Comparison of ENCODE assay signal across 17 mouse cellular contexts in the genomic region with DNA sequence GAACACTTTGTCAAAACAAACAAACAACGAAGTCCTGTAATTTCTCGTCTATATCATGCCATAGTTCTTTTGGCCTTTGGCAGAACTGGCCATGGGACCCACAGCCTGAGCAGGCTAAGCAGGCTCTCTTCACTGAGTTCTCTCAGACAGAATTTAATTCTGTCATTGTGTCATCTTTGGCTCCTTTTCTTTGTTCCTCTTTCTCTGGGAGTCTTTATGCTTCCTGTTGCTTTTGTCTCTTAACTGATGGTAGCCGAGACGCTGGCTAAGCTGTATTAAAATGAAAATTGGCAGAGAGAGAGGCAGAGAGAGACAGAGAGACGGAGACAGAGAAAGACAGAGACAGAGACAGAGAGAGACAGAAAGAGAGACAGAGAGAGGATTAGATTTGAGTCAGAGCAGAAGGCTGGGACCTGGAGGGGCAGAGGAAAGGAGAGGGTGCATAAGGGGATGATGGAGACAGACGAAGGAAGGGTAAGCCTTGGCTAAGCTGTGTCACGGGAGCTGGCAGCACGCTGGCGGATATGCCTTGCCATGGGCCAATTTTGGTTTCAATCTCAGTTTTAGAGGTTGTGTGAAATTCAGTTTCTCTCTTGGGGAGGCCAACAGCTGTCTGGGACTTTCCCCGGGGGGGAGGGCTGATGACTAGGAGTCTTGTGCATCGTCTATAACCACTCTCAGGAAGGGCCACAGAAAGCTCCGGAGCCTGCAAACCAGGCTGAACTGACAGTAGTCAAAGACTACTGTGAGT. TPM values are rescaled to one million over a fixed set of nuclear protein-coding genes. Genes with fewer than 3 reads are reported as not detected.
A peak's percentile ranks its signal among the peaks of the same experiment; 100 is the strongest.
DNase-seq lines count a peak whose midpoint lies in the region; ATAC-seq and TF ChIP-seq lines count a peak whose summit lies in the region.
"Had no signal": no experiment of that assay in that cellular context is flagged by ENCODE, and none has a peak within 500 bp of the region (broad histone marks: within the 10 kb centered on the region; RNA-seq: fewer than 3 reads in every experiment).

No protein-coding gene starts in this region.

- no peaks in the 10 kb centered on the region for H3K9me3 ChIP-seq in forebrain, embryonic 13.5 days (replicated peaks)
- H3K9me3 ChIP-seq in forebrain, embryonic 10.5 days = no peaks in the 10 kb centered on the region
- H3K9me3 ChIP-seq: liver, embryonic 13.5 days had no signal

- 0 out of 2 replicates have a peak, but pooled peaks cover 5% of the 10 kb centered on the region for H3K27me3 ChIP-seq in forebrain, embryonic 13.5 days
- peaks cover 7% of the 10 kb centered on the region for H3K27me3 ChIP-seq in forebrain, embryonic 10.5 days (ENCODE audit: poor library complexity, severe bottlenecking)
- no peaks in the 10 kb centered on the region for H3K27me3 ChIP-seq in thymus, adult 2 months (ENCODE audit: control insufficient read depth, insufficient read depth, low read length)

- H3K4me2 ChIP-seq in forebrain, embryonic 13.5 days = no peak overlapping the region
- H3K4me2 ChIP-seq: liver, embryonic 13.5 days had no signal

- no peaks in the 10 kb centered on the region for H3K4me1 ChIP-seq in forebrain, embryonic 13.5 days
- H3K4me1 ChIP-seq in forebrain, embryonic 10.5 days = peaks cover 18% of the 10 kb centered on the region
- peaks cover 28% of the 10 kb centered on the region for H3K4me1 ChIP-seq in thymus, adult 2 months (replicated peaks; ENCODE audit: control insufficient read depth, insufficient read depth, low read length)

- 0 out of 2 replicates have a peak overlapping the region, but pooled peaks have one; percentile 2 for H3K9ac ChIP-seq in forebrain, embryonic 13.5 days
- H3K9ac ChIP-seq: liver, embryonic 13.5 days had no signal

- no peak for DNase-seq in forebrain, embryonic 10.5 days (ENCODE audit: extremely low spot score, low spot score)
- peak; percentile 48 for DNase-seq in thymus, postnatal 4 days
- no peak for DNase-seq in thymus, adult 2 months
- DNase-seq in urinary bladder, postnatal 25 days (ENCODE audit: low spot score) = no peak
- no peak for DNase-seq in cerebellum, postnatal 25 days
- no peak for DNase-seq in lung, postnatal 4 days
- DNase-seq: cerebellum, adult 2 months; gastrocnemius, postnatal 10 days; kidney, postnatal 36 days; liver, embryonic 13.5 days had no signal

- H3K4me3 ChIP-seq in forebrain, embryonic 13.5 days = no peak overlapping the region
- no peak overlapping the region for H3K4me3 ChIP-seq in forebrain, embryonic 10.5 days
- H3K4me3 ChIP-seq in thymus, adult 2 months (ENCODE audit: control insufficient read depth, insufficient read depth, low read length) = no peak overlapping the region
- H3K4me3 ChIP-seq: left cerebral cortex, adult 2 months; liver, embryonic 13.5 days had no signal

- no peak for TF ChIP-seq CTCF in thymus, adult 2 months (IDR thresholded peaks at IDR 0.05; ENCODE audit: borderline replicate concordance, control insufficient read depth, extremely low read depth, insufficient read depth, low read length, poor library complexity)

- H3K27ac ChIP-seq in forebrain, embryonic 13.5 days = no peak overlapping the region
- no peak overlapping the region for H3K27ac ChIP-seq in forebrain, embryonic 10.5 days
- H3K27ac ChIP-seq in thymus, adult 2 months (ENCODE audit: control insufficient read depth, insufficient read depth, low read length) = no peak overlapping the region
- H3K27ac ChIP-seq: left cerebral cortex, adult 2 months; liver, embryonic 13.5 days had no signal

- no peak for ATAC-seq in forebrain, embryonic 13.5 days
- peak; percentile 95 for ATAC-seq in monocyte, adult 5-6 weeks (replicated peaks; ENCODE audit: insufficient number of reproducible peaks, low FRiP score, low TSS enrichment, poor library complexity, severe bottlenecking)

- H3K36me3 ChIP-seq in forebrain, embryonic 13.5 days (ENCODE audit: poor library complexity, severe bottlenecking) = no peaks in the 10 kb centered on the region
- no peaks in the 10 kb centered on the region for H3K36me3 ChIP-seq in forebrain, embryonic 10.5 days (replicated peaks)
- no peaks in the 10 kb centered on the region for H3K36me3 ChIP-seq in thymus, adult 2 months (ENCODE audit: control insufficient read depth, insufficient read depth, low read length)
- H3K36me3 ChIP-seq: liver, embryonic 13.5 days had no signal

- no peak for TF ChIP-seq POLR2A in thymus, adult 2 months (IDR thresholded peaks at IDR 0.05; ENCODE audit: control insufficient read depth, extremely low read depth, insufficient read depth, low read length, poor library complexity)

- WGBS in forebrain, embryonic 13.5 days = 75% methylated on average over 12 of the region's 12 CpGs
- 82% methylated on average over 12 of the region's 12 CpGs for WGBS in forebrain, embryonic 10.5 days
- 18% methylated on average over 12 of the region's 12 CpGs for WGBS in thymus, adult 2 months

RNA-seq across cellular contexts. Expression of gene Lta, which starts 4.8 kb away (rescaled TPM):
- 0.16 TPM in 1 of 2 replicates, not detected in the other for polyA plus RNA-seq in forebrain, embryonic 13.5 days (2015; fragmentation: Nextera tagmentation; extraction: Ambion mirVana)
- not detected in 2 replicates for polyA plus RNA-seq in forebrain, embryonic 10.5 days (2016; fragmentation: Nextera tagmentation; extraction: Ambion mirVana)
- polyA plus RNA-seq in thymus, adult 2 months (2012; rRNA removed) = 14.4 and 14.5 TPM in 2 replicates
- total RNA-seq in monocyte, adult 5-6 weeks (2017) = 1.7 TPM in 1 of 3 replicates, not detected in the others
- polyA plus RNA-seq: embryonic facial prominence, embryonic 11.5 days; forebrain, embryonic 11.5 days; heart, postnatal 0 days had no signal

RNA-seq across cellular contexts. Expression of gene Tnf, which starts 8.2 kb away (rescaled TPM):
- not detected in 2 replicates for polyA plus RNA-seq in forebrain, embryonic 13.5 days (2015; fragmentation: Nextera tagmentation; extraction: Ambion mirVana)
- 0.10 TPM in 1 of 2 replicates, not detected in the other for polyA plus RNA-seq in forebrain, embryonic 10.5 days (2016; fragmentation: Nextera tagmentation; extraction: Ambion mirVana)
- polyA plus RNA-seq in thymus, adult 2 months (2012; rRNA removed) = 11.3 and 11.4 TPM in 2 replicates
- total RNA-seq in monocyte, adult 5-6 weeks (2017) = 37.0 to 62.7 TPM (median 38.1 TPM) in 3 replicates
- total RNA-seq: left cerebral cortex, adult 2 months had no signal
- polyA plus RNA-seq: cerebellum, adult 2 months; embryonic facial prominence, embryonic 11.5 days; forebrain, embryonic 11.5 days had no signal

RNA-seq across cellular contexts. Expression of gene Gm16181, which starts 10.7 kb away (rescaled TPM):
- polyA plus RNA-seq in forebrain, embryonic 13.5 days (2015; fragmentation: Nextera tagmentation; extraction: Ambion mirVana) = 0.37 and 0.59 TPM in 2 replicates
- polyA plus RNA-seq in forebrain, embryonic 10.5 days (2016; fragmentation: Nextera tagmentation; extraction: Ambion mirVana) = 0.53 TPM in 1 of 2 replicates, not detected in the other
- 0.29 TPM in 1 of 2 replicates, not detected in the other for polyA plus RNA-seq in thymus, adult 2 months (2012; rRNA removed)
- total RNA-seq in monocyte, adult 5-6 weeks (2017) = 0.64 to 2.9 TPM (median 2.7 TPM) in 3 replicates
- total RNA-seq: adrenal gland, postnatal 4 days; gastrocnemius, postnatal 10 days; left cerebral cortex, adult 2 months had no signal
- polyA plus RNA-seq: cerebellum, adult 2 months; embryonic facial prominence, embryonic 11.5 days; forebrain, embryonic 11.5 days had no signal

RNA-seq across cellular contexts. Expression of gene Ltb, which starts 15.7 kb away (rescaled TPM):
- 0.20 TPM in 1 of 2 replicates, not detected in the other for polyA plus RNA-seq in forebrain, embryonic 13.5 days (2015; fragmentation: Nextera tagmentation; extraction: Ambion mirVana)
- 0.16 and 0.32 TPM in 2 replicates for polyA plus RNA-seq in forebrain, embryonic 10.5 days (2016; fragmentation: Nextera tagmentation; extraction: Ambion mirVana)
- 358 and 375 TPM in 2 replicates for polyA plus RNA-seq in thymus, adult 2 months (2012; rRNA removed)
- 38.1 to 48.1 TPM (median 38.4 TPM) in 3 replicates for total RNA-seq in monocyte, adult 5-6 weeks (2017)

RNA-seq across cellular contexts. Expression of gene Lst1, which starts 21.7 kb away (rescaled TPM):
- 3.5 and 4.2 TPM in 2 replicates for polyA plus RNA-seq in forebrain, embryonic 13.5 days (2015; fragmentation: Nextera tagmentation; extraction: Ambion mirVana)
- 3.3 and 4.7 TPM in 2 replicates for polyA plus RNA-seq in forebrain, embryonic 10.5 days (2016; fragmentation: Nextera tagmentation; extraction: Ambion mirVana)
- 30.7 and 49.6 TPM in 2 replicates for polyA plus RNA-seq in thymus, adult 2 months (2012; rRNA removed)
- total RNA-seq in monocyte, adult 5-6 weeks (2017) = 763 to 1,006 TPM (median 964 TPM) in 3 replicates

Comparison
In these comparisons a context has a peak if more than half of its experiments do, and no peak if none do; other contexts are left out.
1. RNA of gene Lta, which starts 4.8 kb away (polyA plus RNA-seq): 14.4 to 14.5 TPM in thymus, adult 2 months; 0.16 TPM in forebrain, embryonic 13.5 days and not detected in forebrain, embryonic 10.5 days; every median in the first group is over 10 times any median in the second.
2. RNA of gene Tnf, which starts 8.2 kb away (polyA plus RNA-seq): 11.3 to 11.4 TPM in thymus, adult 2 months; 0.10 TPM in forebrain, embryonic 10.5 days and not detected in forebrain, embryonic 13.5 days; every median in the first group is over 10 times any median in the second.